Mouse (Mus musculus) hindbrain, embryonic 11.5 days (tissue): ENCODE measurements around the gene Cavin2. TPM values are rescaled to one million over a fixed set of nuclear protein-coding genes. Genes with fewer than 3 reads are reported as not detected.

Source experiments
- ATAC-seq: fragments of 200-750 bp; cut with Nextera tagmentation; 2 replicates; pipeline ENCODE4 v1.8.0; 2017; ENCODE audit warnings: mild to moderate bottlenecking, moderate TSS enrichment, moderate library complexity; ENCODE audit not compliant: low FRiP score
- DNase-seq: peaks from one replicate; pipeline ENCODE4 v3.0.0-alpha.2; 2015; ENCODE audit warnings: low spot score
- H3K27ac ChIP-seq: fragments of 300-500 bp; sonication (generic); 2 replicates; pipeline ENCODE4 v1.5.1; 2014; ENCODE audit warnings: mild to moderate bottlenecking, low read depth, low read length
- H3K27me3 ChIP-seq: fragments of 300-500 bp; sonication (generic); 2 replicates; pipeline ENCODE4 v1.6.1; 2014; ENCODE audit warnings: mild to moderate bottlenecking, low read length, moderate library complexity, mixed read lengths; ENCODE audit not compliant: control insufficient read depth, insufficient read depth
- H3K36me3 ChIP-seq: fragments of 300-500 bp; sonication (generic); 2 replicates; pipeline ENCODE4 v1.6.1; 2014; ENCODE audit warnings: mild to moderate bottlenecking, low read length, moderate library complexity, mixed read lengths; ENCODE audit not compliant: control insufficient read depth, insufficient read depth
- H3K4me1 ChIP-seq: fragments of 300-500 bp; sonication (generic); replicated peaks from 2 replicates; pipeline ENCODE4 v1.6.1; 2014; ENCODE audit warnings: low read length, mixed read lengths; ENCODE audit not compliant: control insufficient read depth, insufficient read depth
- H3K4me2 ChIP-seq: fragments of 300-500 bp; sonication (generic); replicated peaks from 2 replicates; pipeline ENCODE4 v1.6.1; 2014; ENCODE audit warnings: mild to moderate bottlenecking, low read depth, low read length
- H3K4me3 ChIP-seq: fragments of 300-500 bp; sonication (generic); 2 replicates; pipeline ENCODE4 v1.5.1; 2014; ENCODE audit warnings: low read depth, low read length
- H3K9ac ChIP-seq: fragments of 300-500 bp; sonication (generic); 2 replicates; pipeline ENCODE4 v1.6.1; 2014; ENCODE audit warnings: low read depth, low read length
- H3K9me3 ChIP-seq: fragments of 300-500 bp; sonication (generic); 2 replicates; pipeline ENCODE4 v1.6.1; 2016; ENCODE audit warnings: low read length; ENCODE audit not compliant: control insufficient read depth
- WGBS: fragments of 180-500 bp; shearing (Covaris S2); extraction: QIAGEN DNeasy Blood & Tissue Kit; methylation state at CpG from one replicate; pipeline ENCODE4 v1.1.7; 2014; 5-methylcytosine and 5-hydroxymethylcytosine counted together
- polyA plus RNA-seq: library from polyadenylated mRNA; unstranded; fragments of >200 nt; fragmentation: Nextera tagmentation; extraction: Ambion mirVana; gene quantifications from 2 replicates; pipeline ENCODE4 v1.2.1, GENCODE M21; 2014

Gene Cavin2
- 4.5 and 5.0 TPM in 2 replicates for polyA plus RNA-seq

DNA sequence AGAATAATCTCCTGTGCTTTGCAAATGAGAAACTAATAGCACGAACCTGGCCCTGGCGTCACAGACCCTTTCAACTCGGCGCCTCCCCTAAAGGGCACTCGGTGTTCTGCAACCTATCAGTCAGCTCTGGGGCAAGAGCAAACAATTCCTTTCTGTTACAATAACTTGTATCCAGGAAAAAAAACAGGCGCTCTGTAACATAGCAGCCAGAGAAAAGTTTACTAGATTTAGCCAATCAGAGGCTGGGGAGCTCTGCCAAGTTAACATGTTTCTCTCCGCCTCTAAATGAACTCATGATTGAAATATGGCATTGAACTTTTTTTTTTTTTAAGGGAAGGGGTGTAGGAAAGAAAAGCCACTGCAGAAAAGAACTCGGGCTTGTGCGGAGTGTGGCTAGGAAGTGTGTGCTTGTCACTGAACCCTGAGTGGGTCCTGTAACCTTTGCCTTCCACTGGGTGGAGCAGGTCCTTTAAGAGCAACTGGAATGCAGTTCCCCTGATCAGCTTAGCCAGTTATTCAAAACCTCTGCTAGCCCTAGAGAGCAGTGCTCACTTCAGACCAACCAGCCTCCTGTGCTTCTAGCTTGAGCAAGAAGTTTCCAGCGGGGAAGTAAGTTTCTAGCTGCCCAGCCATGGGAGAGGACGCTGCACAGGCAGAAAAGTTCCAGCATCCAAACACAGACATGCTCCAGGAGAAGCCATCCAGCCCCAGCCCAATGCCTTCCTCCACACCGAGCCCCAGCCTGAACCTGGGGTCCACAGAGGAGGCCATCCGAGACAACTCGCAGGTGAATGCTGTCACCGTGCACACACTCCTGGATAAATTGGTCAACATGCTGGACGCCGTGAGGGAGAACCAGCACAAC lies at the start of gene Cavin2:
Gene Cavin2 (plus strand): TSS at position 372 of the 865 bp plus-strand sequence.
- no peaks in the 10 kb centered on the region for H3K27me3 ChIP-seq
- no peak within 1 kb of the TSS for H3K4me2 ChIP-seq
- H3K36me3 ChIP-seq, result no peaks in the 10 kb centered on the region
- H3K27ac ChIP-seq, result no peak within 1 kb of the TSS
- H3K4me1 ChIP-seq, result no peaks in the 10 kb centered on the region
- DNase-seq (no peak), ATAC-seq (no peak)
- WGBS, result 63% methylated on average over 17 of the region's 17 CpGs
- no peaks in the 10 kb centered on the region for H3K9me3 ChIP-seq
- no peak within 1 kb of the TSS for H3K9ac ChIP-seq
- no peak within 1 kb of the TSS for H3K4me3 ChIP-seq

DNA sequence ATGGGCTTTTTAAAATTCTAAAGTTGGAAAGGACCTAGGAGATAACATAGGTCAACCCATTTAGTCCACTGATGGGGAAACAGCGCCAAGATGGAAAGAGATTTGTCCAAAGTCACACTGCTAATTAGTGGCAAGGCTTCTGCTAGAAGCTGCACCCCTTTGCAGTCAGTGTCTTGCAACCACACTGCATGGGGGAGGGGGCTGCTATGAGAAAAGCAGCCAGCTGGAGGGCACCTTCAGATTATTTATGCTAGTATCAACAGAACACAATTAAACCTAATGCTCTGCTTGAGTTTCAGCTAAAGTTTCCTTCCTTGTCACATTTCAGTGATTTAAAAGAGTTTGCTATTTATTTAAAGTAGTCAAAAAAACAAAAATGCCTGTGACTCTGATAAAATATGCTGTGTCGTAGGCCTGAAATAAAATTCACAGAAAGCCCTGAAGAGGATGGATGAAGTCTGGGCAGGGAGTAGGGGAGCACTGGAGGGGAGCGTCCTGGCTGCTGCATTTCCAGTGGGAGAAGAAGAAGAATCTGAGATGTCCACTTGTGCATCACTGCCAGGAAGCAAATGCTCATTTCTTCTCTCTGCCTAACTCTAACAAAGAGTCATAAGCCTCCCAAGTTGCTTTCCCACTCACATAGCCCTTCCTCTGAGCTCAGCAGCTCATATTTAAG lies 47.5 kb upstream of the Cavin2 start:
- no peak overlapping the region for H3K4me3 ChIP-seq
- H3K36me3 ChIP-seq, result no peaks in the 10 kb centered on the region
- no peaks in the 10 kb centered on the region for H3K4me1 ChIP-seq
- no peak overlapping the region for H3K4me2 ChIP-seq
- H3K9ac ChIP-seq, result no peak overlapping the region
- H3K9me3 ChIP-seq, result no peaks in the 10 kb centered on the region
- no peak overlapping the region for H3K27ac ChIP-seq
- 72% methylated on average over 3 of the region's 3 CpGs for WGBS
- DNase-seq (no peak), ATAC-seq (no peak)
- no peaks in the 10 kb centered on the region for H3K27me3 ChIP-seq

GRCm38 (mm10) chr1:51243294-51243693 lies 45.6 kb upstream of the Cavin2 start:
- no peak for ATAC-seq

GRCm38 (mm10) chr1:51243869-51244268 lies 45.1 kb upstream of the Cavin2 start:
- Histone ChIP-seq H3K27me3 (no peaks in the 10 kb centered on the region), H3K9ac (no peak overlapping the region), H3K4me1 (no peaks in the 10 kb centered on the region), H3K4me2 (no peak overlapping the region), H3K27ac (no peak overlapping the region), H3K4me3 (no peak overlapping the region), H3K36me3 (no peaks in the 10 kb centered on the region), H3K9me3 (no peaks in the 10 kb centered on the region)
- ATAC-seq (no peak), DNase-seq (no peak)
- 85% methylated on average over 3 of the region's 3 CpGs for WGBS

More at GRCm38 (mm10) chr1:51243294-51243693, 45.6 kb upstream of the Cavin2 start:
- H3K4me2 ChIP-seq, result no peak overlapping the region
- no peaks in the 10 kb centered on the region for H3K27me3 ChIP-seq
- H3K4me3 ChIP-seq, result no peak overlapping the region
- WGBS, result 89% methylated on average over 3 of the region's 3 CpGs
- H3K4me1 ChIP-seq, result no peaks in the 10 kb centered on the region
- H3K36me3 ChIP-seq, result no peaks in the 10 kb centered on the region
- no peak overlapping the region for H3K27ac ChIP-seq
- no peaks in the 10 kb centered on the region for H3K9me3 ChIP-seq
- no peak overlapping the region for H3K9ac ChIP-seq
- no peak for DNase-seq

DNA sequence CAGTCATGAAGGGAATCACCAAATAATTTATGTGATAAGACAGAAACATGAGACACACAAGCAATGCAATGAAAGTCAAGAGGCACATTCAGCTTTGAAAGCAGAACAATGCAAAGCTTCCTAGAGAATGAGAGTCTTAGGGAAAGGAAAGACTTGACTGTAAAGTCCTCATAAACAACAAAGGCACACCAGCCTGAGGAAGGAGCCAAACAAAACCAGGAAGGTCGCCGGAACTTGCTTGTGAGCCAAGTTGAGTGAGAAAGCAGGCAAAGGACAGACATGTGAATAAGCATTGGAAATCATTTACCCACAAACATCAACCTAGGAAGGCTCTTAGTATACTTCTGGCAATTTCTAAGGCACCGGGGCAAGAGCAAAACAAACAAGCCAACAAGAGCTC lies 43.5 kb upstream of the Cavin2 start:
- H3K4me2 ChIP-seq, result no peak overlapping the region
- no peaks in the 10 kb centered on the region for H3K4me1 ChIP-seq
- no peaks in the 10 kb centered on the region for H3K9me3 ChIP-seq
- H3K27me3 ChIP-seq, result no peaks in the 10 kb centered on the region
- 68% methylated on average over 3 of the region's 3 CpGs for WGBS
- no peak overlapping the region for H3K9ac ChIP-seq
- no peak overlapping the region for H3K4me3 ChIP-seq
- ATAC-seq (no peak), DNase-seq (no peak)
- H3K27ac ChIP-seq, result no peak overlapping the region
- no peaks in the 10 kb centered on the region for H3K36me3 ChIP-seq

DNA sequence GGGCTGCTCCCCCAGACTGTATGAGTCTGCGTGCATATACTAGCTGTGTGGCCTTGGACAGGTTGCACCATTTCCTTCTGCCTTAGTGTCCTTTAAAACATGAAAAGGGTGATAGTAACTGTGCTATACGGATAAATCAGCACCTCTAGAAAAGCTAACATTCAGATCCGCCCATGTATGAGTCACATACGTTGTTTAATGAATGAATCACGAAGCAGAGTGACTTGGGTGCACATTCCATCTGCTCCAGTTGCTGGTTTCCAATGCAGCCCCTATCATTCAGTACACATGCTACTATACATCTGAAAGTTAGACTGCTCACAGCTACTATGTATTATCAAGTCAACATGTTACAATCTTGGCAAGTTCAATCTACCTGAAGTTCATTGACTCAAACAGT lies 38.6 kb upstream of the Cavin2 start:
- DNase-seq (no peak), ATAC-seq (no peak)
- Histone ChIP-seq H3K27me3 (no peaks in the 10 kb centered on the region), H3K4me1 (no peaks in the 10 kb centered on the region), H3K9me3 (no peaks in the 10 kb centered on the region), H3K4me3 (no peak overlapping the region), H3K27ac (no peak overlapping the region), H3K9ac (no peak overlapping the region), H3K4me2 (no peak overlapping the region), H3K36me3 (no peaks in the 10 kb centered on the region)
- whole genome bisulfite sequencing, result 91% methylated on average over 5 of the region's 5 CpGs

DNA sequence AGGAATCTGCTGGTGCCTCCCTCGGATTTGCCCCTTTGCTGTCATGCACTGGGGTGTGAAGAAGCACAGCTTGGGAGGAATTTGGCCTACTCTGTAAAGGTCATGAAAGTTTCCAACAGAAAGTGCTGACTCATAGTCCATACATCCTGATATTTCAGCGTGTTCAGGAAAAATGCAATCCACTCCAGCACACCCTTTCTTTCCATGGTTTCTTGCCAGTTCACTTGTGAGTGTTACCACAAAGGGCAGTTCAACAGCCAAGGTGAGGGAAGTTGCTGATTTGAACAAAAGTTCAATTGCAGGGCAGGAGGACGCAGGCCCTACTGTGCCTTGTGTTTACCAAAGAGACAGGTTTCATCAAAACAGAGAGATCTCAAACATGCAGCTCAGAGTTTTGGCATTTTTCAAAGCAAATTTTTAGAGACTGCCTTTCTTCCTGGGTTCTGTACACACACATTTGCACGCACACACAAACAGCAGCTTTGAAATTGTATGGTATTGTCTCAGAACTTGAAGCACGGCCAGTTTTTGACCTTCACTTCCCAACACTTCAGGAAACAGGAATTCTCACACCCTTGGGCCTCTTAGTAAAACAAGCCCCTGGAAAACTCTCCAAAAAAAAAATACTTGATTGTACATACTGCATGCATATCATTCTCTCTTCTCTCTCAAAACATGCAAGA lies 23.7 kb upstream of the Cavin2 start:
- Histone ChIP-seq H3K4me2 (no peak overlapping the region), H3K36me3 (no peaks in the 10 kb centered on the region), H3K27ac (no peak overlapping the region), H3K4me1 (no peaks in the 10 kb centered on the region), H3K9me3 (no peaks in the 10 kb centered on the region), H3K27me3 (no peaks in the 10 kb centered on the region), H3K4me3 (no peak overlapping the region), H3K9ac (no peak overlapping the region)
- no peak for ATAC-seq
- no peak for DNase-seq
- 58% methylated on average over 5 of the region's 5 CpGs for WGBS

- no peak for ATAC-seq
- H3K9ac ChIP-seq, result no peak overlapping the region
- 68% methylated on average over 2 of the region's 2 CpGs for WGBS
These were observed 23.0 kb upstream of the Cavin2 start for GRCm38 (mm10) chr1:51265926-51266325.

More at GRCm38 (mm10) chr1:51265926-51266325, 23.0 kb upstream of the Cavin2 start:
- H3K4me1 ChIP-seq, result no peaks in the 10 kb centered on the region
- no peak for DNase-seq
- no peaks in the 10 kb centered on the region for H3K9me3 ChIP-seq
- H3K27me3 ChIP-seq, result no peaks in the 10 kb centered on the region
- H3K27ac ChIP-seq, result 0 out of 2 replicates have a peak overlapping the region, but pooled peaks have one; percentile 3
- H3K36me3 ChIP-seq, result no peaks in the 10 kb centered on the region
- no peak overlapping the region for H3K4me3 ChIP-seq
- no peak overlapping the region for H3K4me2 ChIP-seq
